Mouse (Mus musculus): ENCODE results near the gene Cpa5. TPM values are rescaled to one million over a fixed set of nuclear protein-coding genes. Genes with fewer than 3 reads are reported as not detected.

Gene Cpa5
- 0.21 and 0.24 TPM in 2 replicates for polyA plus RNA-seq (2016; fragmentation: Nextera tagmentation; extraction: Ambion mirVana)

GRCm38 (mm10) chr6:30610710-30611109 lies at the start of gene Cpa5:
Cpa5 (plus strand) TSS chr6:30611010.
- peaks cover 36% of the 10 kb centered on the region for H3K4me1 ChIP-seq
- no peaks in the 10 kb centered on the region for H3K36me3 ChIP-seq (replicated peaks)
- no peak for ATAC-seq (ENCODE audit: low FRiP score)
- H3K27me3 ChIP-seq, result no peaks in the 10 kb centered on the region
- no peak within 1 kb of the TSS for H3K9ac ChIP-seq
- H3K4me2 ChIP-seq, result no peak within 1 kb of the TSS
- peak within 1 kb of the TSS; percentile 47 for H3K27ac ChIP-seq
- H3K9me3 ChIP-seq, result no peaks in the 10 kb centered on the region
- WGBS, result 54% methylated on average over 7 of the region's 7 CpGs
- H3K4me3 ChIP-seq (replicated peaks), result no peak within 1 kb of the TSS

GRCm38 (mm10) chr6:30562132-30562531 lies 48.7 kb upstream of the Cpa5 start:
- H3K9me3 ChIP-seq, result no peaks in the 10 kb centered on the region
- no peaks in the 10 kb centered on the region for H3K36me3 ChIP-seq (replicated peaks)
- H3K27ac ChIP-seq, result no peak overlapping the region
- H3K9ac ChIP-seq, result no peak overlapping the region
- H3K4me2 ChIP-seq, result no peak overlapping the region
- H3K4me1 ChIP-seq, result no peaks in the 10 kb centered on the region
- ATAC-seq (ENCODE audit: low FRiP score), result no peak
- WGBS, result 82% methylated on average over 4 of the region's 4 CpGs
- H3K27me3 ChIP-seq, result no peaks in the 10 kb centered on the region
- no peak overlapping the region for H3K4me3 ChIP-seq (replicated peaks)

GRCm38 (mm10) chr6:30563575-30563974 lies 47.2 kb upstream of the Cpa5 start:
- 91% methylated on average over 6 of the region's 6 CpGs for WGBS
- no peak for ATAC-seq (ENCODE audit: low FRiP score)
- no peaks in the 10 kb centered on the region for H3K36me3 ChIP-seq (replicated peaks)

GRCm38 (mm10) chr6:30564051-30564450 lies 46.8 kb upstream of the Cpa5 start:
- H3K9me3 ChIP-seq, result no peaks in the 10 kb centered on the region
- 97% methylated on average over 6 of the region's 6 CpGs for WGBS

More at GRCm38 (mm10) chr6:30563575-30563974, 47.2 kb upstream of the Cpa5 start:
- Histone ChIP-seq H3K4me1 (no peaks in the 10 kb centered on the region), H3K9ac (no peak overlapping the region), H3K4me2 (no peak overlapping the region), H3K27me3 (no peaks in the 10 kb centered on the region), H3K4me3 (replicated peaks) (no peak overlapping the region), H3K27ac (no peak overlapping the region), H3K9me3 (no peaks in the 10 kb centered on the region)

GRCm38 (mm10) chr6:30568069-30568468 lies 42.7 kb upstream of the Cpa5 start, which contains the start of gene Cpa4:
Cpa4 (plus strand) TSS chr6:30568369.
- H3K4me1 ChIP-seq, result peaks cover 11% of the 10 kb centered on the region
- no peak within 1 kb of the TSS for H3K9ac ChIP-seq
- H3K4me2 ChIP-seq, result no peak within 1 kb of the TSS
- H3K4me3 ChIP-seq (replicated peaks), result no peak within 1 kb of the TSS
- 66% methylated on average over 5 of the region's 5 CpGs for WGBS
- peak within 1 kb of the TSS; percentile 13; the same call in 1 of the 2 replicates for H3K27ac ChIP-seq
- H3K9me3 ChIP-seq, result no peaks in the 10 kb centered on the region
- no peaks in the 10 kb centered on the region for H3K36me3 ChIP-seq (replicated peaks)
- H3K27me3 ChIP-seq, result no peaks in the 10 kb centered on the region
- ATAC-seq (ENCODE audit: low FRiP score), result no peak

More at GRCm38 (mm10) chr6:30564051-30564450, 46.8 kb upstream of the Cpa5 start:
- no peak for ATAC-seq (ENCODE audit: low FRiP score)
- H3K4me2 ChIP-seq, result no peak overlapping the region
- H3K9ac ChIP-seq, result no peak overlapping the region
- no peaks in the 10 kb centered on the region for H3K36me3 ChIP-seq (replicated peaks)
- H3K27me3 ChIP-seq, result no peaks in the 10 kb centered on the region
- no peak overlapping the region for H3K4me3 ChIP-seq (replicated peaks)
- H3K4me1 ChIP-seq, result no peaks in the 10 kb centered on the region
- no peak overlapping the region for H3K27ac ChIP-seq

GRCm38 (mm10) chr6:30569331-30569730 lies 41.5 kb upstream of the Cpa5 start:
- no peaks in the 10 kb centered on the region for H3K9me3 ChIP-seq
- no peak overlapping the region for H3K4me2 ChIP-seq
- no peak overlapping the region for H3K9ac ChIP-seq
- H3K27me3 ChIP-seq, result no peaks in the 10 kb centered on the region
- 93% methylated on average over 10 of the region's 10 CpGs for WGBS
- H3K4me3 ChIP-seq (replicated peaks), result no peak overlapping the region
- ATAC-seq (ENCODE audit: low FRiP score), result no peak
- H3K27ac ChIP-seq, result no peak overlapping the region
- H3K4me1 ChIP-seq, result peaks cover 20% of the 10 kb centered on the region
- no peaks in the 10 kb centered on the region for H3K36me3 ChIP-seq (replicated peaks)

GRCm38 (mm10) chr6:30570012-30570411 lies 40.8 kb upstream of the Cpa5 start:
- H3K9ac ChIP-seq, result no peak overlapping the region
- WGBS, result 94% methylated on average over 5 of the region's 5 CpGs
- H3K36me3 ChIP-seq (replicated peaks), result no peaks in the 10 kb centered on the region
- no peaks in the 10 kb centered on the region for H3K9me3 ChIP-seq
- no peak overlapping the region for H3K4me3 ChIP-seq (replicated peaks)
- H3K4me1 ChIP-seq, result peaks cover 22% of the 10 kb centered on the region
- no peak overlapping the region for H3K27ac ChIP-seq
- no peaks in the 10 kb centered on the region for H3K27me3 ChIP-seq
- H3K4me2 ChIP-seq, result no peak overlapping the region
- ATAC-seq (ENCODE audit: low FRiP score), result no peak

- H3K9ac ChIP-seq, result peak overlapping the region; percentile 33; the same call in 1 of the 2 replicates
- peak overlapping the region; percentile 15 for H3K4me2 ChIP-seq
- H3K9me3 ChIP-seq, result no peaks in the 10 kb centered on the region
- peak; percentile 95 for ATAC-seq (ENCODE audit: low FRiP score)
- H3K27me3 ChIP-seq, result no peaks in the 10 kb centered on the region
- 27% methylated on average over 20 of the region's 20 CpGs for WGBS
- H3K4me3 ChIP-seq (replicated peaks), result no peak overlapping the region
- peak overlapping the region; percentile 91 for H3K27ac ChIP-seq
- H3K4me1 ChIP-seq, result peaks cover 23% of the 10 kb centered on the region
- H3K36me3 ChIP-seq (replicated peaks), result no peaks in the 10 kb centered on the region
These were observed 38.1 kb upstream of the Cpa5 start for GRCm38 (mm10) chr6:30572456-30573311.

GRCm38 (mm10) chr6:30573380-30573779 lies 37.4 kb upstream of the Cpa5 start:
- no peaks in the 10 kb centered on the region for H3K36me3 ChIP-seq (replicated peaks)
- peak overlapping the region; percentile 91 for H3K27ac ChIP-seq

GRCm38 (mm10) chr6:30574945-30575344 lies 35.9 kb upstream of the Cpa5 start:
- Histone ChIP-seq H3K9me3 (no peaks in the 10 kb centered on the region), H3K27me3 (no peaks in the 10 kb centered on the region), H3K36me3 (replicated peaks) (no peaks in the 10 kb centered on the region), H3K9ac (no peak overlapping the region), H3K27ac (peak overlapping the region; percentile 19; the same call in 1 of the 2 replicates), H3K4me1 (peaks cover 31% of the 10 kb centered on the region), H3K4me3 (replicated peaks) (no peak overlapping the region), H3K4me2 (no peak overlapping the region)
- no peak for ATAC-seq (ENCODE audit: low FRiP score)
- WGBS, result 93% methylated on average over 1 of the region's 1 CpGs

More at GRCm38 (mm10) chr6:30573380-30573779, 37.4 kb upstream of the Cpa5 start:
- Histone ChIP-seq H3K9me3 (no peaks in the 10 kb centered on the region), H3K4me3 (replicated peaks) (no peak overlapping the region), H3K4me2 (0 out of 2 replicates have a peak overlapping the region, but pooled peaks have one; percentile 15), H3K4me1 (peaks cover 23% of the 10 kb centered on the region), H3K27me3 (no peaks in the 10 kb centered on the region), H3K9ac (no peak overlapping the region)
- no peak for ATAC-seq (ENCODE audit: low FRiP score)
- 54% methylated on average over 5 of the region's 5 CpGs for WGBS

GRCm38 (mm10) chr6:30576477-30577203 lies 34.2 kb upstream of the Cpa5 start:
- peaks cover 47% of the 10 kb centered on the region for H3K4me1 ChIP-seq
- 79% methylated on average over 17 of the region's 17 CpGs for WGBS
- no peak overlapping the region for H3K4me3 ChIP-seq (replicated peaks)
- H3K27me3 ChIP-seq, result no peaks in the 10 kb centered on the region
- no peak overlapping the region for H3K4me2 ChIP-seq
- H3K27ac ChIP-seq, result no peak overlapping the region
- H3K36me3 ChIP-seq (replicated peaks), result no peaks in the 10 kb centered on the region
- no peak overlapping the region for H3K9ac ChIP-seq
- no peaks in the 10 kb centered on the region for H3K9me3 ChIP-seq
- ATAC-seq (ENCODE audit: low FRiP score), result no peak
